Mouse (Mus musculus): Measurements from ENCODE around the gene Adarb1.
A peak's percentile ranks its signal among the peaks of the same experiment; 100 is the strongest.

- peak; percentile 25; the same call in 1 of the 2 replicates for TF ChIP-seq CTCF (conservative IDR thresholded peaks at IDR 0.05; ENCODE audit: insufficient read depth, insufficient read length, low read depth, low read length)
- TF ChIP-seq POLR2A (IDR thresholded peaks at IDR 0.05; ENCODE audit: low read depth, low read length): no peak
Measured at GRCm38 (mm10) chr10:77251223-77251783, 166.8 kb downstream of the Adarb1 start.
